Mouse (Mus musculus) liver, adult (tissue): Measurements from ENCODE around the gene Cxcr5.

Experiments
- GATA4 ChIP-seq: IDR thresholded peaks from 2 replicates; pipeline ENCODE4 v1.6.1; 2014; ENCODE audit warnings: mild to moderate bottlenecking, low read length; ENCODE audit not compliant: insufficient replicate concordance

The Cxcr5 gene

DNA sequence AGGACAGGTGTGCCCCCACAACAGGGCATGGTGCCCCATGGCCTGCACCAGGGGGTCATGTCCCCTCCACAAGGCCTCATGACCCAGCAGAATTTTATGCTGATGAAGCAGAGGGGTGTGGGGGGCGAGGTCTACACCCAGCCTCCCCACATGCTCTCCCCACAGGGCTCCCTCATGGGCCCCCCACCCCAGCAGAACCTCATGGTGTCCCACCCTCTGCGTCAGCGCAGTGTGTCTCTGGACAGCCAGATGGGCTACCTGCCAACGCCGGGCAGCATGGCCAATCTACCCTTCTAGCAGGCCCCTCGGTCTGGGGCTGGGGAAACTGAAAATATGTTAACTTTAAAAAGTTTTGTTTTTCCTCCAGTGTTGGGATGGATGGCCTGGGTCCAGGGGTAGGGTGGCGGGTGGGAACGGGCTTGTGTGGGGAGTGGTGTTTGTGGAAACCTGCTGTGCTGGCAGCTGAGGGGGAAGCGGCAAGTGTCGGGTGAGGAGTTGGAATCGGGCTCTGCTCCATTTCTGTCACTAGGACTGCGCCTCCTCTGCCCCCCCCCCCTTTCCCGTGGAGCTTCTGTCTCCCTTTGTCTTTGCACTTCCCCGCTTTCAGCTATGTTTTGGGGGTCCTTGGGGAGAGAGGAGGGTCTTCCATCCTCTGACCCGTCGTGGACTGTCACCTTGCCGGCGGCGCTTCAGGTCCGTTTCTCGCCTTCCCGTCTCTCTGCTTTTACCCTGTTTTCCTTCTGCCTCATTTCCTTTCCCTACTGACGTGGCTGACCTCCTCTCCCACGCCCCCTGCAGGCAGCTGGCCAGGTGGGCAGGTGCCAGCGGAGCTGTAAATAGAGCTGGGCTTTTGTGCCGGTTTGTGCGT lies 52.0 kb downstream of the Cxcr5 start:
- no peak for TF ChIP-seq GATA4

GRCm38 (mm10) chr9:44508721-44509486 lies 52.8 kb downstream of the Cxcr5 start:
- no peak for TF ChIP-seq GATA4

- TF ChIP-seq GATA4: no peak
Measured at GRCm38 (mm10) chr9:44508124-44508619, 53.5 kb downstream of the Cxcr5 start.

GRCm38 (mm10) chr9:44507345-44507744 lies 54.3 kb downstream of the Cxcr5 start:
- no peak for TF ChIP-seq GATA4

DNA sequence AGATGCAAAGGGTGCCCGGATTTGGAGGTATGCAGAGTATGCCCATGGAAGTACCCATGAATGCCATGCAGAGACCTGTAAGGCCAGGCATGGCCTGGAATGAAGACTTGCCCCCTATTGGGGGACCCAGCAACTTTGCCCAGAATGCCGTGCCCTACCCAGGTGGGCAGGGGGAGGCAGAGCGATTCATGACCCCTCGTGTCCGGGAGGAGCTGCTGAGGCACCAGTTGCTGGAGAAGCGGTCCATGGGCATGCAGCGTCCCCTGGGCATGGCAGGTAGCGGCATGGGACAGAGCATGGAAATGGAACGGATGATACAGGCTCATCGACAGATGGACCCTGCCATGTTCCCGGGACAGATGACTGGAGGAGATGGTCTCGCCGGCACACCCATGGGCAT lies 55.1 kb downstream of the Cxcr5 start:
- TF ChIP-seq GATA4: no peak

GRCm38 (mm10) chr9:44505824-44506467 lies 55.7 kb downstream of the Cxcr5 start:
- no peak for TF ChIP-seq GATA4

DNA sequence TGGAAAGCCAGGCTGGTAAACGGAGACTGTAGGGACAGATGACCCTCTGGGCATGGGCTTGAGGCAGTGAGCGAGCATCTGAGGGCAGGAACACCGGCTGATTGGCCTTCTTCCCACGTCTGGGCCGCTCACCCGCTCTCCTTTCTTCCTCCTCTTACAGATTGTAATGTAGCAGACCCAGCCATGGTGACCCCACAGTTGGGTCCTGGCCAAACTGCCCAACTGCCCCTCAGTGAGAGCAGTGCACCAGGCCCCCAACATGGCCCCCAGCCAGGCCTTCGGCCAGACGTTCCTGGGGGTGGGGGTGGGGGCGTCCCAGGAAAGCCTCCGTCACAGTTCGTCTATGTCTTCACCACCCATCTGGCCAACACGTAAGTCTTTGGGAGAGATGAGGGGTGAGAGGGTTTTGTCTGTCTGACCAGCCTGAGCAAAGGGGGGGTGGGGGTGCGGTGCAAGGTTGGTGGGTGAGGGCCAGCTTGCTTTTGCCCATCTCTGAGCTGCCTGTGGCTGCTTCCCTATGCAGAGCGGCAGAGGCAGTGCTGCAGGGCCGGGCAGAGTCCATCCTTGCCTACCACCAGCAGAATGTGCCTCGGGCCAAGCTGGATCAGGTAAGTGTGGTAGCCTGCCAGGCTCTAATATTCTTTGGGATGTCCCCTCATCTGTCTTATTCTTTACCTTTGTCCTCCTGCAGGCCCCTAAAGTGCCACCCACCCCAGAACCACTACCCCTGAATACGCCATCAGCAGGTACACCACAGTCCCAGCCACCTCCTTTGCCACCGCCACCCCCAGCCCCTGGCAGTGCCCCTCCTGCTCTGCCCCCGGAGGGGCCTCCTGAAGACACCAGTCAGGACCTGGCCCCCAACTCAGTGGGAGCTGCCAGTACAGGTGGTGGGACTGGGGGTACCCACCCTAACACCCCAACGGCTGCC lies 56.5 kb downstream of the Cxcr5 start:
- TF ChIP-seq GATA4: no peak

DNA sequence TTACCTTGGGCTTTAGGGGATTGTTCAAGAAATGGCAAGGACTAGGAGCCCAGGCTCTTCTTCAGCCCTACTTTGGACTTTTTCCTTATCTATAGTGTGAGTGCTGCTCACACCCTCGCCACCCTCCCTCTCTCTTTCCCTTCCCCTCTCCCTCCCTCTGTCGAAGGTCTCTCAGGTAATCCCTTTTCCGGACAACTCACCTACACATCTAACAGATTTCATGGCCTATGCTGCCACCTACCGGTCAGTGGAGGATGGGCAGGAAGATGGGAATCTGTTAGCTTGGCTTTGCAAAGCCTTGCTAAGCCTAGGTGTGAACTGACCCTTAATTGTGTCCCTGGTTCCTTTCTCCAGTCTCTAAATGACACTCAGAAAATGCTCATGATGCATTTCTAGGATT lies 59.7 kb downstream of the Cxcr5 start:
- TF ChIP-seq GATA4: no peak

- TF ChIP-seq GATA4: no peak
Measured at GRCm38 (mm10) chr9:44501206-44501879, 60.3 kb downstream of the Cxcr5 start.

GRCm38 (mm10) chr9:44500638-44501175 lies 61.0 kb downstream of the Cxcr5 start:
- TF ChIP-seq GATA4: no peak

DNA sequence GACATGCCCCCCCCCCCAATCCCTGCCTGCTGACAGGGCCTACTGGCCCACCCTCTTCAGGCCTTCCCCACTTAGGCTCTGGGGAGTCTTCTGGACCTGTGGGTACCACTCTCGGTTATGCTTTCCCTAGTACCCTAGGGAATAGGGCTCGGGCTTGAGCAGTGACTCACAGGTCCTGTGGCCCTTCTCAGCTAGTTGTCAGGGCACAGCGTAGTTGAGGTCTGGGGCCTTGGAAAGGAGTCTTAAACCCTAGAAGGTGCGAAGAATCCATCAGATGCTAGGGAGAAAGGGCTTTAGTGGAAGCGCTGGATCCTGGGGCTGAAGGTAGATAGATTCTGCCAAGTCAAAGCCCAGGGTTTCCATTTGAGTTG lies 61.5 kb downstream of the Cxcr5 start:
- TF ChIP-seq GATA4: no peak

GRCm38 (mm10) chr9:44499356-44500162 lies 62.1 kb downstream of the Cxcr5 start:
- no peak for TF ChIP-seq GATA4
